Mouse (Mus musculus) induced T-regulatory cell, adult 2 months (primary cell): ENCODE measurements around the gene Mrpl20.

ENCODE experiments used
- DNase-seq: peaks from one replicate; pipeline ENCODE4 v3.0.0-alpha.2; 2012; ENCODE audit warnings: low read depth

Gene Mrpl20

DNA sequence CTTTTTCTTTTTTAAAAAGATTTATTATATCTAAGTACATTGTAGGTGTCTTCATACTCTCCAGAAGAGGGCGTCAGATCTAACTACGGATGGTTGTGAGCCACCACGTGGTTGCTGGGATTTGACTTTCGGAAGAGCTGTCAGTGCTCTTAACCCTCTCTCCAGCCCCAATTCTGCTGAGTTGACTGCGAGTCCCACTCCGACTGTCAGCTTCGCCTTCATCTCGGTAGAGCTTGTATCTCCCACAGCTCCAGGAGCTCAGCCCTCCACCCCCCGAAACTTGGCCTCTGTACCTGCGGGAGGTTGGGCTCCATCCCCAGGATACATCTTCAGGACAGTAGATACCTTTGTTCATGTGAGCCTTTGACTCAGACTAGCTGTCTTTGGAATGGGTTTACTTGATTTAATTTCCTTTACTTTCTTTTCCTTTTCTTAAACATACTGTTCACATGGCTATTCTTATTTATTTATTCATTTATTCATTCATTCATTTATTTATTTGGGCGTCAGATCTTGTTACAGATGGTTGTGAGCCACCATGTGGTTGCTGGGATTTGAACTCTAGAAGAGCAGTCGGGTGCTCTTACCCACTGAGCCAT lies at the start of gene Mrpl20:
Mrpl20 (plus strand) TSS at position 138 of the 599 bp plus-strand sequence.
- DNase-seq = peak; percentile 70

DNA sequence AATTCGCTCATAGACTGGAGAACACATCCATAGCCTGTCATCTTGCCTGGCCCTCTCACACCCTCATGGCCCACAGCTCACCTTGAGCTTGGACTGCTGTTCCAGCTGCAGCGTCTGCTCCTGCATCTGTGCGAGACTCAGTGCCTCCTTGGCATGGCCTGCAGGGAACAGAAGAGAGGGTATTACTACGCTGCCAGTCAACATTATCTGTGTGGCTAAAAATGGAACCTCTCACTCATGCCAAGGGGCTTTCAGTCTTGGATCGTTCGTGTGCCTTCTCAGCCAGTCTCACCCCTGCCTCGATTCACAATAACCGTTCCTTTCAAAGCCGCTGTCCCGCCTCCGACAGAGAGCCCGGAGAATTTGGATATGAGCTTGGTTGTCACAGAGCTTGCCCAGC lies 45.7 kb upstream of the Mrpl20 start:
- no peak for DNase-seq

DNA sequence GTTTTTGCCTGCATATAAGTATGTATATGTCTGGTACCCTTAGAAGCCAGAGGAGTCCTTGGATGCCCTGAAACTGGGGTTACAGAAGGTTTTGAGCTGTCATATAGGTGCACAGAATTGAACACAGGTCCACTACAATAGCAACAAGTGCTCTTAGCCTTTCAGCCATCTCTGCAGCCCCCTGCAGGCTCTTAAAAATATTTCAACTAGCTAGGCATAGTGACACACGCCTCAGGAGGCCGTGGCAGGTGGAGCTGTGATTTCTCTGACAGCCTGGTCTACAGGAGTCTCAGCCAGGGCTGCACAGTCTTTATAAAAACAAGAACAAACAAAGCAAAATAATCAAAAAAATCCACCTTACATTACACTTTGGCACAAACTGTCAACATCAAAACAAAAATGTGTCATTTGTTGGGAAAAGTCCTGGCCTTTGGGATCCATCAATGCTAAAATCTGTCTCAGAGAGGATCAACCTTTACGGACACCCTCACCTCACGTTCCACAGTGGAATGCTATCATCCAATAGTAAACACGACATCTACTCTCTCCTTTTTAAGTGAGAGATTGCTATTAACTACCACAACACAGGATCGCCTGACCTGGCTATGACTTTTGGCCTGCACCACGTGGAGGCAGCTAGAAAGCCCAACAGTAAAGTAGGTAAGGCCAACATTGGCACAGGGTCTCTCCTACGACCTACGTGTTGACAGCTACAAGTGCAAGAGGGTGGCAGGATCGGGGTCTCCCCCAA lies 42.6 kb upstream of the Mrpl20 start:
- peak; percentile 75 for DNase-seq

DNA sequence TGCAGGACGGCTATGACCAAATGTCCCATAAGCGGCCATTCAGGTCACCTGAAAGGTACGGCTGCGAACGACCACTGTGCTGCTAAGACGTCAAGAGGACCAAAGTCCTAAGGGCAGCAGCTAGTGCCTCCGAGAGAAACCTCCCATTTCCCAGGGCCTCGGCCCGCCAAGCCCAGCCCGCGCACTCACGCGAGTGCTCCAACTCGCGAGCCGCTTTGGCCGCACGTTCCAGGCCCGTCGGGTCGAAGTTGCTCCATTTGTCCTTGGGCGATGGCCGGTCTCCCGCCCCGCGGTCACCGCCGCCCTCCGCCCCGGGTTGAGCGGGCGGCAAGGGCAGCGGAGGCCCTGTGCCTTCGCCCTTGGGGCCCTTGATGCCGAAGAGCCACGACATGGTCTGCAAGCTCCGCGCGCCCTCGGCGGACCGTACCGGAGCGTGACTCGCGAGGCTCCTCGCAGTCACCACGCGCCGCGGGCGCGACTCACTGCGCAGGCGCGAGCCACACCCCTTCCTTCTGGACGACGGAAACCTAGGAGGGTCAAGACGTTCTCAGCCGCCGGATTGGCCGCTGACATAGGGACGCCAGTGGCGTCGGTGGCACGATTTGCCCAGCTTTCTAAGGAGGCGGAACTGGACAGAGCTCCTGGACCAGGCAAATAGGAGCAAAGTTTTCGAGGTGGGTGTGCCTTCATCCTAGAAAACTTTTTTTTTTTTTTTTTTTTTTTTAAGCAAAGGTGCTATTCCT lies 41.9 kb upstream of the Mrpl20 start, which contains the start of gene Atad3a:
Atad3a (minus strand) TSS at position 481 of the 743 bp plus-strand sequence.
- DNase-seq = peak; percentile 96

DNA sequence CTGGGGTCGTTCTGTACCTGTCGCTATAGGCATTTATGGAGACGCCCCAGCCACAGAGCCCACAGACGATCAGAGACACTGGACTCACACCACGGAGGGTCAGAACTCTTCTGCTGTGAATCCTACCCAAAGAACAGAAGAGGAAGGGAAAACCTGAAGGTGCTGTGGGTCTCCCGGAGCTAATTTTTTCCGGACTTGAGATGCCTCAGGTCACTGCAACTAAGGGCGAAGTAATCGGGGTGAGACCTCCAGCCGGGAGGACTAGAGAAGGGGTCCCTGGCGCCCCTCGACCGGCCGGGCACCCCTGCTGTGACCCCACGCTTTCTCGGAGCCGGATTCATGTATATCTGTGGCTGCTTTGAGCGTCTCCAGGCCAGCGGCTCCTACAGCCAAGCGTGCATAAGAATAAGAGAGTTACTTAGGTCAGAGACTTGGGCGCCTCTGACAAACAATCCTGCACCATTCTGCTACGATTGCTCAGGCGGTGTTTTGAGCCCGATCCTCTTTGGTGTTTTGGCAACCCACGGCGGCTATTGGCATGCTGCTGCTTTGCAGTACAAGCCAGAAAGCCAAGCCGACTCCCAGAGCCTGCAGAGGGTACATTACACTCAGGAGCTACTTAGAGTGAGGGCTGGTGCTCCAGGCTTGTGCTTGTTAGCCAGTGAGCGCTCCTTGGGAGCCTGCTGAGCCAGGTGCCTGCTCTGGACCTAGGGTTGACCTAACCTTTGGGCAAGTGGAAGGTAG lies 41.1 kb upstream of the Mrpl20 start:
- no peak for DNase-seq

DNA sequence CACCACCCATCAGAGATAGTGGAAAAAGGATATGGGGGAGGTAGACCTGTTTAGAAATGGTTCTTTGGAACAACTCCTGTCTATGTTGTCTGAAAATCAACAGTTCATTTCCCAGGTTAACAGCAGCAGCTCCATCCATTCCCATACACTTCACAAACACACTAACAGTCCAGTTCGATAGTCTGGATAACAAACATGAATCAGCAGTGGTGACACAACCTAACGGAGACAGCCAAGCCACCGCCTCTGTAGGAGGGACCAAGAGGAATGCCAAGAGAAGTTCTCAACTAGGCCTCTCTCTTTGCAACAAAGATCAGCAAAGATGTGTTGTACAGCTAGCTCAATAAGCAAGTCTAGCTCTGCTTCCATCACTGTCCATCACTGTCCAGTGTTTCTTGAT lies 40.3 kb upstream of the Mrpl20 start:
- DNase-seq = no peak

DNA sequence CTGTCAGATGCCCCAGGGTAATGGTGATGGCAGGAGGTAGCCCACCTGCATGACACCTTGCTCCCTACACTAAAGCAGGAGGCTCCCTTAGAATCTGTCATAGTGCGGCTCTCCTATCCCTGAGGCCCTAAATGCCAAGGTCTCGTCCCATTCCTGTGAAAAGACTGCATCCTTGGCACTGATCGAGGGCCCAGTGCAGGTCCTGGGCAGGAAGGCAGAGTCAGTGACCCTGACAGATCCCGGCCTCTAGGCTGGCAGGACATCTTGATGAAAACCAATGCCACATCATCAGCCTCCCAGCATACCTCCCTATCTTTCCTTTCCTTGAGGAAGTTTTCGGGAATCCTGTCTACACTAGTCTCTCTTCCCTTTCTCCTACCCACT lies 33.2 kb upstream of the Mrpl20 start:
- DNase-seq = no peak

DNA sequence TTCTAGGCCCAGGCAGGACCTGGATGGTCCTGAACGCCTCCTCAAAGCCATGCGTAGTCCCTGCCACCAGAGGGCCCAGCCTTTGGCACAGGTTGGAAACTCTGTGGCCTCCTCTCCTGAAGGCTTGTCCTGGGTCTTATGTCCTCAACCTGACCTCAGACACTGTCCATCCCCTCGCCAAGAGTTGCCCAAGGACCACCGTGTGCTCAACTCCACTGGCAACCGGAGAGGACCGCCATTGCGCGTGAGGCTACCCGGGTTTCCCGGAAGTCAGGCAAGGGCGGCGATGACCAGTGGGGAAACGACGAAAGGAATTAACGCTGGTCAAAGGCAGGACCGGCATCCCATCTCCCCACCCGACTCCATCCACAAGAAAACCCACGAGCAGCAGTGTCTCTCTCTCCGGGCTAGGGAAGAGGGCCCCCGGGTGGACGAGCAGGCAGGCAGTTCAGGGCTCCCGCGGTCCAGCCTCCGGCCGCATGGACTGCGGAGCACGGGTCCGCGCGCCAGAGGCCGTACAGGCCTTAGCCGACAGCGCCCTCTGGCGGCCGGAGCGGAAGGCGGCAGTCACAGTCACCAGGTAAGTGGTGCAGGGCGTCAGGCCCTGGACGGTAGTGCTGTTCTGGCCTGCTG lies 32.7 kb upstream of the Mrpl20 start:
- DNase-seq = peak; percentile 88

DNA sequence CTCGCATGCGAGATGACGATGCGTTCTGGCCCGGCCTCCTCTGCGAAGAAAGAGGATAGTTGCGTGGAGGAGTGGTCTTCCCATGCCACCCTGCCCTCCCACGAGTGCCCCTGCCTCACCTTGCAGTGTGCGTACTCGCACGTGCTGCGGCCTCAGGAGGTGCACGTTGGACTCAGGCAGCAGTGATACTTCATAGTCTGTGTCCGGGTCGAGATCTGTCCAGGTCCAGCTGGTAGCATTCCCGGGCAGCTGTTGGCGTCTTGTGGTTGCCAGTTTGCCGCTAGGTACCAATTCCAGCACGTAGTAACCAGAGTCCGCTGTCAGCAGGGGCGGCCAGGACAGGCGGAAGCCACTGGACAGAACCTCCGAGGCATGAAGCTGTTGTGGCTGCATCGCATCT lies 32.1 kb upstream of the Mrpl20 start:
- DNase-seq = no peak

DNA sequence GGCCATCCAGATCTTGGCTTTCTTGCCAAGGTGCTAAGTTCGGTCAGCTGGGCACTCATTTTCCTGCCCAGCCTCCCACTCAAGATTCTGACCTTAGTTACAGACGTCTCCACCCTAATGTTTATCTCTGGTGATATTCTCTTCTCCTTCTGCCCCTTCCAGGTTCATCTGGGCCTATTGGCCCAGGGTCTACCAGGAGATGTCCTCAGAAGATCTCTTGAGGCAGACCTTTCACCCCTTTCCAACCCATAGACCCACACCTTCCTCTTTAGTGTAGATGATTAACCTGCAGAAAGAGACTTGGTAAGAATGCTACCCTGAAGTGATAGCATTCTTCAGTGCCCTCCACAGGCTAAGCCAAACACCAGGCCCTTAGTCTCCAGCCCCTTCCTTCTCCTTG lies 31.0 kb upstream of the Mrpl20 start:
- no peak for DNase-seq

DNA sequence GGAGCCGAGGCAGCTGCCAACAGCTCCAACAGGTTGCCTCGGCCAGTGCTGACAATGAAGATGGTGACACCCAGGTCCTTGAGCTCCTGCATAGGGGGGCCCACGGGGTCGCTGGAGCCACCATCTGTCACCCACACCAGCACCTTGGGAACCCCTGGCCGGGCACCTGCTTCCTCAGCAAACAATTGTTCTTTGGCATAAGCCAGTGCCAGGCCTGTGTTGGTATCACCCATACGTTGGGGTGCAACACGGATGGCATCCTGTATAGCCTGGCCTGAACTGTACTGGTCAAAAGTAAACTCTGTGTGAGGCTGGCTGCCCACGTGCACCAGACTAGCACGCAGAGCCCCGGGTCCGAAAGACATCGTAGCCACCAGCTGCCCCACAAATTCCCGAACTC lies 29.9 kb upstream of the Mrpl20 start:
- no peak for DNase-seq

DNA sequence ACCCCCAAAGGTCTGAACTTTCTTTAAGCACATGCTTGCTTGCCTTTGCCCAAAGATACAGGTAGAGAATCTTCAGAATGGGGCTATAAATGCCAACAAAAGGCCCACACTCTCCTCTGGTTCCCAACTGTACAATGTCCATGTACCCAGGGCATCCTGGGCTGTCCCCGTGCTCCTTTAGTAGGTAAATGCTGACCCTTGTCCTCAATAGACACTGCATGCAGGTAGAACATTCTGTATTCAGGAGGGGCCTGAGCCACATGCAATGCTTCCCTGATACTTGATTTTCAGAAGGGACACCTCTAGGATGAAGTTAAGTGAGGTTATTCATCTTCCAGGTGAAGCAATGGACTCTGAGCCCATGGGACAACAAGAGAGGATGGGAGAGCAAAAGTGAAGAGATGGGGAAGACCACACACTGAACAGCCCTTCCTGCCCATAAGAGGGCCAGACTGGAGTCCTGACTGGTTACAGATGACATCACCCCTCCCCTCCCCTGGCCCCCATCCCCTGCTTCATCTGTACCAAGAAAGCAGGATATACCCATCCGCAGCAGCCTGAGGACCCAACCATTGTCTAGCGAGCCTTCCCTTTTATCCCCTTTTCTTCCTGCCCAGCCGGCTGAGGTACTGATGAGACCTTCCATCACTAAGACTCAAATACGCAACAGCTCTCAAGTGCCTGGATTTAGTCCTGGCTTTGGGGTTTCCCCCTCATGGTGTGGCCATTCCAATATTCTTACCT lies 29.2 kb upstream of the Mrpl20 start:
- DNase-seq = peak; percentile 30

DNA sequence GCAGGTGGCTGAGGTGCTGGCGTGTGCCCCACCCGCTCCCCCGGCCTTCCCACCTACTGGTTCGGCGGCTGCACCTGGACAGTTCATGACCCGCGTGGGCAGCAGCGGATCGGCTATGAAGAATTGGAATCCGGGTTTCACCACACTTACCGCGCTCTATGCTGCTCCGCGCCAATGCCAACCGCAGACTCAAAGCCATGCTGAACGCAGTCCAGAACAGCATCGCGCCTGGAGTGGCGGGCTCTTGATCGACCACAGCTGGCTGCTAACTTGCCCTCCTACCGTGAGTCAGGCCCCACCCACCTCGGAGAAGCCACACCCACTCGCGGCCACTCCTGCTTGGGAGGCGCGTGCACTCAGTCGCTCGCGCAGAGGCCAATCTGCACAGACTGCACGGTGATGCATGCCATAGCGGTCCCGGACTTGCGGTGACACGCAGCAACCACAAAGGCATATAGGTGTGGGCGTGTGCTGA lies 28.4 kb upstream of the Mrpl20 start, which contains the start of gene Vwa1:
Vwa1 (minus strand) TSS at position 419 of the 475 bp plus-strand sequence.
- DNase-seq = peak; percentile 86

DNA sequence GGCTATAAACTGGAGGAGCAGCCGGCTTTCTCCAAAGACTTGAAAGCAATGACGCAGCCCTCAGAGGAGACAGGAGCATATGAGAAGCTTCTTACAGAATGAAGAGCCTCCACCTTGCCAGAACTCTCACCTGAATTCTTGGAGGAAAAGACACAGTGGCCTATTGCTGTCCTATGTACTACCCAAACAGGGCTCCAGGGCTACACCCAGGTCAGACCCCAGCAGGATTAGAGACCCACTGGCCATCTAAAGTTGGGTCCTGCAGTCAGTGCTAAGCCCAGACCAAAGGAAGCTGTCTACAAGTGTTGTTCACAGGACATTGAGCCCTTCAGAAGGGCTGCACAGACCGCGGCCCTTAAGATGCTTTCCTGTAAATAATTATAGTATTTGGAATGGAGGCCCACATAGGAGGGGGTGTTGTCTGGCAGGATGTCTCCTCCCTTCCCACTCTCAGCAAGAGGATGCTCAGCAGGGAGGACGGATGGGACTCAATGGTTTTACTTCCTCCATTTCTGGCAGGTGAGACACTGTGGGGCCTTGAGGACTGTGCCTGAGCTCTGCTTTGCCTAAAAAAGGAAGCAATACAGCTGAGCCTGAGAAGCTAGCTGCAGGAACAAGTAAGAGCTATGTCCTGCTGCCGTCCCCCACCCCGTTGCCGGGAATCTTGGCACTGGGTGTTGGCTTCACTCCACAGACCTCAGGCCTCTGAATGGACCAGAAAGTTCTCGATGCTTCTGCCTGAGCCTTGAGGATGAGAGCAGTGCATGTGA lies 27.5 kb upstream of the Mrpl20 start:
- peak; percentile 24 for DNase-seq

DNA sequence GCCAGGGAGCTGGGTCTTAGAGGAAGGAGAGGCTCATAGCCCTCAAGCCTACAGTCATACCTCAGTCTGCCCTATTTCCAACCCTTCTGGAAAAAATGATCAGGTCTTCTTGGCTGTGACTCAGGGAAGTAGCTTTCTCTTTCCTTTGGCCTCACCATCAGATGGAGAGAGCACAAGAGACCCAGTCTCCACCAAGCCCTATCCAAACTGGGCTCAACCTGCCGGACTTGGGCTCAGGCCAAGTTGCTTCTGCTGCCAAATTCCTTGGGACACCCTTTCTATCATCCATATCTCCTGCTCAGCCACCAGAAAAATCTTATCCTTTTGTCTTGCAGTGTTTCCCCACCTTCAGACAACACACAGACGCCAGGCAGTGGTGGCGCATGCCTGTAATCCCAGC lies 26.8 kb upstream of the Mrpl20 start:
- DNase-seq = no peak

DNA sequence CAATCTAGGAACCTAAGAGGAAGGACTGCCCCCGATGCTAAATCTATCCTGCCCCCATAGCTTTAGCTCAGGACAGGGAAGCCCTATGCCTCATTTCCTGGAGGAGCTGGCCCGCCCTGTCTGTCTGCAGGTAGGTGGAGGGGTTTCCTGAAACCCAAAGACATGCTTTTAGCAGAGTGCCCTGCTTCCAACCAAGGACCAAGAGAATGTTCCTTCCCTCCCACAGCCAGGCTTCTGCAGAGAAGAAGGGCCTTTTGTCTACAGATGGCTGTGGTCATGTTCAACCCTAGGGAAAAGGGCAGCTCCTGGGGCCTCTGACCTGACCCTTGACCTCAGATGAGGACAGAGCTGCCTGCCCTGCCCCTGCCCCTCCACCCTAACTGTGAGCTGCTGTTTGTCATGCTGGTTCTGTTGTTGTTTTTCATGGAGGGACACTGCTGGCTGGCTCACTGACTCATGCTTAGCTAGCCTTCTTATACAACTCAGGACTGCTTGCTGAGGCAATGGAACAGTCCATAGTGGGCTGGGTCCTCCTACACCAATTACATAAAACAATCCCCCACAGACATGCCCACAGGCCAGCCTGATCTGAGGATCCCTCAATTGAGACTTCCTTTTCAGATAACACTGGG lies 25.9 kb upstream of the Mrpl20 start:
- no peak for DNase-seq

DNA sequence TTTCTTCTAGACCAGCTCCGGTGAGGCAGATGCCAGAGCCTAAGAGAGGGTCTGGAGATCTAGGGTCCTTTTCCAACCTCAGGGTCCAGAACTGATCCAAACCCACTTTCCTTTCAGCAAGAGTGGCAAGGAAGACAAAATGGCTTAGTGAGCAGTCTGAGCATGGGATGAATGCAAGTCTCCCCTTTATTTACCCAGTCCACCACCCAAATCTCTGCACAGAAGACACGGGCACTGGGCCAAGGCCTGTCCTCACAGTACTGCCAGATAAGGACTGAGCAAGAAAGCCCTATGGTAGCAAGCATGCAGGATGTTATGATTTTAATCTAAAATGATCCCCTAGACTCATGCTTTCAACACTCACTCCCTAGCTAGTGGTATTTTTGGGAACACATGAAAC lies 24.9 kb upstream of the Mrpl20 start:
- no peak for DNase-seq

DNA sequence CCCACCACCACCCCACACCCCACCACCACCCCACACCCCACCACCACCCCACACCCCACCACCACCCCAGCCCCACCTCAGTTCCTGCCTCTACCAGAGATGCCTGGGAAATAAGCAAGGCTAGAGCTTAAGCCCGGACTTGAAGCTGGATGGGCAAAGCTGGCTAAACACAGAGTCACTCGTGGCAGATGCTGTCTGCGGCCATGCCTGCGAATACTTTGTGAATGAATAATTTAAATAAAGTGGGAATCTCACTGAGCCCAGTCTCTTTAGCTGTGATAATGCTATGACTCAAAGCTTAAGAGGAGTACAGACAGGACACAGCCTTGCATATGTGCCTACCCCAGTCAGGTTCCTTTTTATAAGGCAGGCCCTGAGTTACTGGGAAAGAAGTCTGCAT lies 23.2 kb upstream of the Mrpl20 start:
- no peak for DNase-seq

DNA sequence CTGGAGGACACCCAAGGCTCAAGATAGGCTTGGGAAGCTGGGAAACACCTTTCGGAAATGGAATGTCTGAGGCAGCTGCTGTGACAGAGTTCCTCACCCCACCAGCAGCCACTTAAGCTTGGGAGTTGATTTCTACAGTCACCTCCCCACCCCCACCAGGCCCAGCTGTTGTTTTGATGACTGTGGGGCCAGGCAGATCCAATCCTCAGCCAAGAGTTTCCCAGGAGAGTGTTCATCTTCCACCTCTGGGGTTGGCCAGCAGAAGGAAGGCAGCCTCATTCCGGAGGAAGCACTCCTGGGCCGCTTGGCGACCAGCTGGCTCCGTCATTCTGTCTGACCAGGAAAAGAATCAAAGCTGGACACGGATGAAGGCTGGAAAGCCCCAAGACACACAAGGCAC lies 21.8 kb upstream of the Mrpl20 start:
- DNase-seq = no peak
